In the genomic region with DNA sequence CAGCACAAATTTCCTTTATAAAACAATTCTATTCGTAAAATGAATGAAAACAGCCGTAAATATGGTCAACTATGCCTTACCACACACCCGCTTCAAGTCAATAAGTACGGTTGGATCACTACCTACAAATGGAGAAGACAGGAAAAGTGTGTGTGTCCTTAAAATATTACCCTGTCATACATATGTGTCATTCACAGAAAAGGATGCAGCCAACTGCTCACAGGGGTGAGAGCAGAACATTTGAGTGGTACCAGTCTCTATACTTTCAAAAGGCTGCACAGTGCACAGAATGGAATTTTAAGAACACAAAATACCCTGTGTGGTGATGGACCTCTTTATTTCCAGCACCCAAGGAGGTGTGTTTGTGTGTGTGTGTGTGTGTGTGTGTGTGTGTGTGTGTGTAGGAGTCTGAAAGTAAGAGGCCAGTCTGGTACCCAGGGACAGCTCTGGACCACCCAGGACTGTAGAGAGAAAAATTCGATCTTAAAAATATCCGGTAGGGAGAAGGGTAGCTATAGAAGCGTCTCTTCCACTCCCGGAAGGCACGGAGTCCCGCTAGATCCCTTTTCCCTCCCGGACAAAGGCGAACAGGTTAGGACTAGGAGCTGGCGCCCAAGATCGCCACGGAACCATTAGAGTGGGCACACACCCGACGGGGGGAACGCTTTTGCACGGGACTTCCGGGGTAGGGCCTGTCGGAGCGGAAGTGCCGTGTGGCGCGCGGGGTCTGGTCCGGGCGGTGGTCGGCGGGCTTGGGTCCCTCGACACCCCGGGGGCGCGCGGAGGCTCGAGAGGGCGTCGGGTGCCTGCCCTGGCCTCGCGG, we compare ENCODE assay signal across 8 mouse cellular contexts. TPM values are rescaled to one million over a fixed set of nuclear protein-coding genes. Genes with fewer than 3 reads are reported as not detected.
DNase-seq lines count a peak whose midpoint lies in the region; ATAC-seq lines count a peak whose summit lies in the region.

A gene (plus strand): TSS at position 695 of the 823 bp plus-strand sequence.

- 9% methylated on average over 40 of the region's 40 CpGs for WGBS in forebrain, embryonic 11.5 days
- 7% methylated on average over 40 of the region's 40 CpGs for WGBS in heart, embryonic 16.5 days
- 8% methylated on average over 40 of the region's 40 CpGs for WGBS in liver, embryonic 15.5 days (ENCODE audit: insufficient replicate concordance)
- 10% methylated on average over 39 of the region's 40 CpGs for WGBS in neural tube, embryonic 12.5 days

- H3K4me3 ChIP-seq in forebrain, embryonic 11.5 days (ENCODE audit: low read depth, low read length): peak within 1 kb of the TSS; percentile 96
- H3K4me3 ChIP-seq in heart, embryonic 16.5 days (ENCODE audit: low read length): peak within 1 kb of the TSS; percentile 99
- H3K4me3 ChIP-seq in liver, embryonic 15.5 days (replicated peaks): peak within 1 kb of the TSS; percentile 99
- H3K4me3 ChIP-seq in neural tube, embryonic 12.5 days: peak within 1 kb of the TSS; percentile 96

- peak within 1 kb of the TSS; percentile 88 for H3K9ac ChIP-seq in forebrain, embryonic 11.5 days (ENCODE audit: low read length)
- peak within 1 kb of the TSS; percentile 99 for H3K9ac ChIP-seq in heart, embryonic 16.5 days (ENCODE audit: low read length)
- H3K9ac ChIP-seq in liver, embryonic 15.5 days: peak within 1 kb of the TSS; percentile 90
- peak within 1 kb of the TSS; percentile 93 for H3K9ac ChIP-seq in neural tube, embryonic 12.5 days

- peaks cover 5% of the 10 kb centered on the region; the same call in 1 of the 2 replicates for H3K4me1 ChIP-seq in forebrain, embryonic 11.5 days (replicated peaks; ENCODE audit: control insufficient read depth, insufficient read depth, low read length)
- peaks cover 16% of the 10 kb centered on the region for H3K4me1 ChIP-seq in heart, embryonic 16.5 days (ENCODE audit: control insufficient read depth, insufficient read depth, low read length)
- H3K4me1 ChIP-seq in liver, embryonic 15.5 days (replicated peaks): peaks cover 23% of the 10 kb centered on the region
- peaks cover 18% of the 10 kb centered on the region for H3K4me1 ChIP-seq in neural tube, embryonic 12.5 days

- H3K36me3 ChIP-seq in forebrain, embryonic 11.5 days (ENCODE audit: control insufficient read depth, insufficient read depth, low read length): no peaks in the 10 kb centered on the region; the same call in 1 of the 2 replicates
- H3K36me3 ChIP-seq in heart, embryonic 16.5 days (ENCODE audit: control insufficient read depth, insufficient read depth): peaks cover 7% of the 10 kb centered on the region
- H3K36me3 ChIP-seq in liver, embryonic 15.5 days (replicated peaks): peaks cover 19% of the 10 kb centered on the region
- H3K36me3 ChIP-seq in neural tube, embryonic 12.5 days: peaks cover 11% of the 10 kb centered on the region

- peak; percentile 80 to 87 for DNase-seq in CD8-positive naive resting alpha-beta T cell, adult 2 months (ENCODE audit: low read depth in 2 of 2, low spot score in 2 of 2)
- peak; percentile 77 for DNase-seq in c-Kit-positive CD71-negative TER-119-negative erythroid progenitor cells, embryonic 14.5 days (ENCODE audit: low read depth)
- DNase-seq in forebrain, embryonic 11.5 days (ENCODE audit: low spot score): peak; percentile 96
- peak; percentile 89 to 93 for DNase-seq in kidney, postnatal 36 days
- DNase-seq in telencephalon, adult 2 months (ENCODE audit: low read depth, low spot score): peak; percentile 76

- peak within 1 kb of the TSS; percentile 81 for H3K4me2 ChIP-seq in forebrain, embryonic 11.5 days (ENCODE audit: low read depth, low read length, severe bottlenecking)
- H3K4me2 ChIP-seq in heart, embryonic 16.5 days (ENCODE audit: low read depth, low read length): peak within 1 kb of the TSS; percentile 93
- peak within 1 kb of the TSS; percentile 81 for H3K4me2 ChIP-seq in liver, embryonic 15.5 days
- peak within 1 kb of the TSS; percentile 91 for H3K4me2 ChIP-seq in neural tube, embryonic 12.5 days (replicated peaks)

- no peaks in the 10 kb centered on the region for H3K9me3 ChIP-seq in forebrain, embryonic 11.5 days (ENCODE audit: control insufficient read depth, low read length)
- H3K9me3 ChIP-seq in heart, embryonic 16.5 days (replicated peaks; ENCODE audit: control insufficient read depth, low read length): no peaks in the 10 kb centered on the region
- H3K9me3 ChIP-seq in liver, embryonic 15.5 days (replicated peaks): no peaks in the 10 kb centered on the region
- H3K9me3 ChIP-seq in neural tube, embryonic 12.5 days: no peaks in the 10 kb centered on the region

- ATAC-seq in forebrain, embryonic 11.5 days (replicated peaks; ENCODE audit: low FRiP score): peak; percentile 94
- ATAC-seq in heart, embryonic 16.5 days (replicated peaks; ENCODE audit: extremely low read depth, insufficient read depth, low FRiP score): peak; percentile 92
- peak; percentile 88 for ATAC-seq in liver, embryonic 15.5 days (ENCODE audit: insufficient read depth)
- peak; percentile 97 for ATAC-seq in neural tube, embryonic 12.5 days (ENCODE audit: low FRiP score, low read depth)

- peak within 1 kb of the TSS; percentile 46; the same call in 1 of the 2 replicates for H3K27ac ChIP-seq in forebrain, embryonic 11.5 days (ENCODE audit: low read depth, low read length)
- H3K27ac ChIP-seq in heart, embryonic 16.5 days (ENCODE audit: low read length): peak within 1 kb of the TSS; percentile 91
- peak within 1 kb of the TSS; percentile 83 for H3K27ac ChIP-seq in liver, embryonic 15.5 days (replicated peaks)
- H3K27ac ChIP-seq in neural tube, embryonic 12.5 days: no peak within 1 kb of the TSS

- H3K27me3 ChIP-seq in forebrain, embryonic 11.5 days (ENCODE audit: control insufficient read depth, insufficient read depth, low read length): no peaks in the 10 kb centered on the region
- H3K27me3 ChIP-seq in heart, embryonic 16.5 days (ENCODE audit: control insufficient read depth, insufficient read depth, low read length): no peaks in the 10 kb centered on the region
- peaks cover 4% of the 10 kb centered on the region; the same call in 1 of the 2 replicates for H3K27me3 ChIP-seq in liver, embryonic 15.5 days
- H3K27me3 ChIP-seq in neural tube, embryonic 12.5 days (replicated peaks): no peaks in the 10 kb centered on the region

RNA-seq across cellular contexts. Expression of the gene that starts here (rescaled TPM):
- polyA plus RNA-seq in forebrain, embryonic 11.5 days (2014; fragmentation: Nextera tagmentation; extraction: Ambion mirVana): 245 and 247 TPM in 2 replicates
- 98.7 and 102 TPM in 2 replicates for polyA plus RNA-seq in heart, embryonic 16.5 days (2015; fragmentation: Nextera tagmentation; extraction: Ambion mirVana)
- polyA plus RNA-seq in liver, embryonic 15.5 days (2015; fragmentation: Nextera tagmentation; extraction: Ambion mirVana): 42.8 and 46.4 TPM in 2 replicates
- 202 and 221 TPM in 2 replicates for polyA plus RNA-seq in neural tube, embryonic 12.5 days (2016; fragmentation: Nextera tagmentation; extraction: Ambion mirVana)
